Mouse (Mus musculus) bone marrow, adult 2 months (tissue): ENCODE results near the gene Vps13c. TPM values are rescaled to one million over a fixed set of nuclear protein-coding genes. Genes with fewer than 3 reads are reported as not detected.

Source experiments
- H3K27ac ChIP-seq: fragments of 200-500 bp; 2 replicates; pipeline ENCODE4 v1.5.1; 2012; ENCODE audit warnings: low read depth, mild to moderate bottlenecking, control low read depth, inconsistent platforms, low read length; ENCODE audit not compliant: control insufficient read depth, poor library complexity, insufficient read depth
- H3K4me1 ChIP-seq: fragments of 200-500 bp; 2 replicates; pipeline ENCODE4 v1.6.1; 2011; ENCODE audit warnings: low read length; ENCODE audit not compliant: control insufficient read depth, insufficient read depth
- H3K4me3 ChIP-seq: fragments of 200-500 bp; replicated peaks from 2 replicates; pipeline ENCODE3; 2011; ENCODE audit warnings: mild to moderate bottlenecking, low read depth, low read length, control low read depth; ENCODE audit not compliant: control insufficient read depth
- CTCF ChIP-seq: fragments of 200-500 bp; IDR thresholded peaks from 2 replicates; pipeline ENCODE4 v1.5.1; 2011; ENCODE audit warnings: low read length, control low read depth; ENCODE audit not compliant: control insufficient read depth, insufficient read depth
- POLR2A ChIP-seq: fragments of 200-500 bp; IDR thresholded peaks from 2 replicates; pipeline ENCODE4 v1.6.1; 2011; ENCODE audit warnings: low read depth, mild to moderate bottlenecking, control low read depth, low read length, borderline replicate concordance; ENCODE audit not compliant: control insufficient read depth
- WGBS: fragments of 180-500 bp; shearing (Covaris S2); methylation state at CpG from one replicate; pipeline ENCODE4 v1.1.7; 2018; 5-methylcytosine and 5-hydroxymethylcytosine counted together
- polyA plus RNA-seq: library from polyadenylated mRNA; stranded (reverse); fragments of >200 nt; gene quantifications from 2 replicates; pipeline ENCODE4 v1.2.4, GENCODE M21; 2011; ENCODE audit warnings: low replicate concordance; ENCODE audit not compliant: missing spikeins, insufficient read depth, insufficient read length

Gene Vps13c
- polyA plus RNA-seq, 1 experiment = 8.8 TPM

- no peak overlapping the region for H3K4me3 ChIP-seq
- TF ChIP-seq POLR2A = no peak
- TF ChIP-seq CTCF = no peak
- H3K27ac ChIP-seq = no peak overlapping the region
- WGBS = 52% methylated on average over 6 of the region's 6 CpGs
- H3K4me1 ChIP-seq = no peaks in the 10 kb centered on the region
These were observed 133.3 kb downstream of the Vps13c start for GRCm38 (mm10) chr9:67973451-67973850.

GRCm38 (mm10) chr9:67975491-67975890, 135.3 kb downstream of the Vps13c start:
- H3K4me1 ChIP-seq = no peaks in the 10 kb centered on the region
- TF ChIP-seq POLR2A (no peak), CTCF (no peak)
- H3K27ac ChIP-seq = no peak overlapping the region
- WGBS = 89% methylated on average over 9 of the region's 9 CpGs
- H3K4me3 ChIP-seq = no peak overlapping the region

GRCm38 (mm10) chr9:68006566-68006965, 166.4 kb downstream of the Vps13c start:
- no peak overlapping the region for H3K4me3 ChIP-seq
- 83% methylated on average over 7 of the region's 7 CpGs for WGBS
- H3K4me1 ChIP-seq = no peaks in the 10 kb centered on the region
- no peak overlapping the region for H3K27ac ChIP-seq
- TF ChIP-seq CTCF = no peak
- TF ChIP-seq POLR2A = no peak

- no peak overlapping the region for H3K4me3 ChIP-seq
- no peak overlapping the region for H3K27ac ChIP-seq
- TF ChIP-seq POLR2A (no peak), CTCF (peak; percentile 84)
- H3K4me1 ChIP-seq = no peaks in the 10 kb centered on the region
- 10% methylated on average over 11 of the region's 11 CpGs for WGBS
These were observed 174.8 kb downstream of the Vps13c start for GRCm38 (mm10) chr9:68014991-68015396.

GRCm38 (mm10) chr9:68016255-68016954, 176.2 kb downstream of the Vps13c start:
- Histone ChIP-seq H3K4me3 (no peak overlapping the region), H3K4me1 (no peaks in the 10 kb centered on the region), H3K27ac (no peak overlapping the region)
- no peak for TF ChIP-seq POLR2A
- no peak for TF ChIP-seq CTCF
- 39% methylated on average over 5 of the region's 5 CpGs for WGBS

- H3K27ac ChIP-seq = no peak overlapping the region
- TF ChIP-seq CTCF (no peak), POLR2A (no peak)
- H3K4me1 ChIP-seq = no peaks in the 10 kb centered on the region
- H3K4me3 ChIP-seq = no peak overlapping the region
- WGBS = 58% methylated on average over 8 of the region's 8 CpGs
These were observed 180.7 kb downstream of the Vps13c start for GRCm38 (mm10) chr9:68020776-68021365.

- TF ChIP-seq CTCF (no peak), POLR2A (no peak)
- H3K4me3 ChIP-seq = no peak overlapping the region
- WGBS = 74% methylated on average over 9 of the region's 9 CpGs
These were observed 182.3 kb downstream of the Vps13c start for GRCm38 (mm10) chr9:68022311-68023043.

GRCm38 (mm10) chr9:68028631-68029030, 188.4 kb downstream of the Vps13c start:
- TF ChIP-seq POLR2A (no peak), CTCF (no peak)
- 41% methylated on average over 4 of the region's 4 CpGs for WGBS
- Histone ChIP-seq H3K4me3 (no peak overlapping the region), H3K4me1 (no peaks in the 10 kb centered on the region), H3K27ac (no peak overlapping the region)

More at GRCm38 (mm10) chr9:68022311-68023043, 182.3 kb downstream of the Vps13c start:
- Histone ChIP-seq H3K27ac (no peak overlapping the region), H3K4me1 (no peaks in the 10 kb centered on the region)
